Mouse (Mus musculus): ENCODE measurements around the gene Gpx2.

The Gpx2 gene

DNA sequence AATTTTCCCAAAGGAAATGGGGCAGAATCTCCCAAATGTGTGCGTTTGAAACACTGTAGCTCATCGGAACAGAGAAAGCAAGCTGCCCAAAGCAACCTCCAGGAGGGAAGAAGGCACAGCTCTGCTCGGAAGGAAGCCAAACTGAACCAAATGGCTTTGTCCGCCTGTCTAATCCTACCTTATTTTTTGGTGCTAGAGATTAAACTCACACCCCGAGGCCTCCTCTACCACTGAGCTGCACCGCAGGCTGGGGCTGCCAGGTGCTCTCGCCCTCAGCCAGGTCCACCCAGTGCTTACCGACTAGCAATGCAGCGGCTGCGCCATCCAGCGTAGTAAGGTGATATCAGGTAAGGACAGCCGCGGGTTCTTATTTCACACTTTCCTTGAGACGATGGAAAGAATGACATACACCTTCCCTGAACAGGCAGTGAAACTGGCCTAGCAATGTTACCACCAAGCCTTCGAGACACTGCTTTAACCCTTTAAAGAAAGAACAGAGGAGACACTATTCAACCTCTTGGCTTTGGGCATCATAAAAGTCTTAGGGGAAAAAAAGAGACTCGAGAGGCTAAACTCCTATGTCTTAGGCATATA is 44.4 kb downstream of the Gpx2 start:
- DNase-seq = no peak

Data from thymus, postnatal 25 days (tissue).